Mouse (Mus musculus): Measurements from ENCODE around the gene Clasp1.

Clasp1 gene

DNA sequence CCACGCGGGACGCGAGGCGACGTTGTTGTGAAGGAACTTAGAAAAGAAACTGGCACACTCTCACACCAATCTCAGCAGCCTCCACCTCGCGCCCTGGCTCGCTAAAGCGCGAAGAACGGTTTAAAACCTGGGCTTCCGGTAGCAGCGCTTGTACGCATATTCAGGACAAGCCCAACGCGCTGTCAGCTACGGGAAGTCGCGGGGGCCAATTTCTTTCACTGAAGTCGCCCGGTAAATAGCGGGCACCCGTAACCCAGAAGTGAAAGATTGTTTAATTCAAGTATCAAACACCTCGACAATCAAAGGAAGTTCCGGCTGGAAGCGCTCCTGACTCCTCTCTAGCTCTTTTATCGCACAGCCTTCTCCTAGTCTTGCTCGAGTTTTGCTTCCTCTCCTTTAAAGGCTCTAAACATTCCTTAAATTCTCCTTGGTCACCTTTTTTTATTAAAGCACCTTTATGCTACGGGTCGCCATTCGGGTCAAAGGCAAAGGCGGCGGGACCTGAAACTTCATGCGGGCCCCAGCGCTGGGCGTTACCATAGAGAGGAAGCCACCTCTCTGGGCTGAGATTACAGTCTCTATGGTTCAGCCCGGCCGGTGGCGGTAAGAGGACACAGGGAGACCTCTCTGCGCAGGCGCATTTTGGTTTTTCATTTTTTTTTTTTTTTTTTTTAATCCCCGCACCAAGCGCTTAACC is at the start of gene Clasp1:
TSS of gene Clasp1 (plus strand) at position 302 of the 697 bp plus-strand sequence.
- DNase-seq (ENCODE audit: low read depth, low spot score) = peak; percentile 99

DNA sequence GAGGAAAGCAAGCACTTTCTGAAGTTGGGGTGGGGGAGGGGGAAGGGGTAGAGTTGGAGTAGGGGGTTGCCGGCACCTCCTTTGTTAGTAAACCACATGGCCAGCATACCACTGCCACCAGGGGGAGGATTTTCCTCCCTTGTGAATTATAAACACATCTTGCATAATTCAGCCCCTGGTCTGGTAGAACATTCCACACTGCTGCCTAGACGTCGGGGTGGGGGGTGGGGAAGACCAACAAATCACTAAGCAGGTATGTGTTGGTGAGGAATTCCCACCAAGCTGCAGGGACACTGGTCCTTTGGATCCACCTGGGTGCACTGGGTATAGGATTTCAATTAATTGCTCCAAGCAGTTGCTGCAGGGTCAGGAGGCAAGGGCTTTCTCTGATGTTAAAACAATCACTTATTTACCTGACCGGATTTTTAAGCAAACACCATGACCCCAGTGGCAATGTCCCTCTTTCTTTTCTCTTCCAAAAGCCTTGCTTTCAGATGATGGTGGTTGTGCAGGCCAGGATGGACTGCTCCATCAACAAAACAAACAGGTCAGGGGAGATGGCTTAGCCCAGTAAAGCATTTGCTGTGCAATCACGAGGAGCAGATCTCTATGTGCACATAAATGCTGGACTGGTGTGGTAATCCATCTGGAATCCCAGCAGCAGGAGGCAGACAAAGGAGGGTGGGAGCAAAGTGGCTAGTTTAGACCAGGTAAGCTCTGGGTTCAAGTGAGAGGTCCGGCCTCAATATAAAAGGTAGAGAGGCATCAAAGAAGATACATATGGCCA is 45.0 kb upstream of the Clasp1 start:
- DNase-seq (ENCODE audit: low read depth, low spot score) = no peak

DNA sequence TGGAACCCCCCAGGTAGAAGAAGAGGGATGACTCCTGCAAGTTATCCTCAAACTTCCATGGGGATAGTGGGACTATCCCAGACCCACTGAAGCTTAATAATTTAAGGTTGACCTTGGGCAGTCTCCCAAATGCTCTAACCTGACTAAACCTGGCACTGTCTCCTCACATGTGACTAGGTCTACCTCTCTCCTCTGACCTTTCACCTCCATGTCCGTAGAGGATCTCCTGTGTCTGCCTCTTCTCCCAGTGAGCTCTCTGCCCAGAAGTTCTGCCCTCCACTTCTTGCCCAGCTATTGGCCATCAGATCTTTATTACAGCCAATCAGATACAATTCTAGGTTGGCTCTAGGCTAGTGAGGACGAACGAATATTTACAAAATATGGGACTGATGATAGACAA is 38.9 kb upstream of the Clasp1 start:
- DNase-seq (ENCODE audit: low read depth, low spot score) = no peak

DNA sequence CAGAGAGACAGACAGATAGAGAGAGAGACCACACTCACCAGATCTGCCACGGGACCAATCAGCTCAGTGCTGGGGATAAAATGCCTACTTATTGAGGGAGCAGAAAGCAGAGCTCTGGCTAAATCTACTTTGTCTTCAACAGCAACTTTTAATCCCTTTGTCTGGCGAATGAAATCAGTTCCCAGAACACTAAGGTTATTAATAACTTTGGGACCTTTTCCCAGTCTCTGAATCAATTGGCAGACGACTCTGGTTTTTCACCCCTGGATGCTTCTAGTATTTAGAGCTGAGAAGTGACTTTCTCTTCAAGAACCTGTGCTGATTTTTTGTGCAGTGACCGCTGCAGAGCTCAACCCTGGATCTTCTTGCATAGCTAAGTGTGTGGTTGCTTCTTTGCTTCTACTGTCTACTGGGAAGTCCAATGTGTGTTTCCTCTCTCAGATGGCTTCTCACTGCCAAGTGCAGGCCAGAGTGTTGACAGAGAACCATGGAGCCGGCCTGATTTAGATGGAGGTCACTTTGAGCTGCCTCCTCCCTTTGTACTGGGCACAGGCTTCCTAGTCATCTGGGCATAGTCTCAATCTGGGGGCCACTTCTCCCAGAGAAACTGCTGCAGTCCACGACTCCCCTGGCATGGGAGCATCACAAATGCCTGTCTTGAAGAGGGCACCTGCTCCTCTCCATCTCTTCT is 29.6 kb upstream of the Clasp1 start:
- no peak for DNase-seq (ENCODE audit: low read depth, low spot score)

DNA sequence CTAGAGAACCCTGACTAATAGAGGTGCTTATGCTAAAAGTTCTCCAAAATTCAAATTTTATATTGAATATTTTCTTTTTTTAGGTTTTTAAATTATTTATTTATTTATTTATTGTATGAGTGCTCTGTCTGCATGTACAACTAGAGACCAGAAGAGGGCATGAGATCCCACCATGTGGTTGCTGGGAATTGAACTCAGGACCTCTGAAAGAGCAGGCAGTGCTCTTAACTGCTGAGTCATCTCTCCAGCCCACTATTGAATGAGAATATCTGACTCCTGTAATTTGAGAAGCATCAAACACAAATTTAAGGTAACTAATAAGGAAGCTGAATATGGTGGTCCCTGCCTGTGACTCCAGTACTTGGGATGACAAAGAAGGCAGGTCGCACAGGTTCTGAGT is 20.9 kb upstream of the Clasp1 start:
- DNase-seq (ENCODE audit: low read depth, low spot score) = peak; percentile 19

DNA sequence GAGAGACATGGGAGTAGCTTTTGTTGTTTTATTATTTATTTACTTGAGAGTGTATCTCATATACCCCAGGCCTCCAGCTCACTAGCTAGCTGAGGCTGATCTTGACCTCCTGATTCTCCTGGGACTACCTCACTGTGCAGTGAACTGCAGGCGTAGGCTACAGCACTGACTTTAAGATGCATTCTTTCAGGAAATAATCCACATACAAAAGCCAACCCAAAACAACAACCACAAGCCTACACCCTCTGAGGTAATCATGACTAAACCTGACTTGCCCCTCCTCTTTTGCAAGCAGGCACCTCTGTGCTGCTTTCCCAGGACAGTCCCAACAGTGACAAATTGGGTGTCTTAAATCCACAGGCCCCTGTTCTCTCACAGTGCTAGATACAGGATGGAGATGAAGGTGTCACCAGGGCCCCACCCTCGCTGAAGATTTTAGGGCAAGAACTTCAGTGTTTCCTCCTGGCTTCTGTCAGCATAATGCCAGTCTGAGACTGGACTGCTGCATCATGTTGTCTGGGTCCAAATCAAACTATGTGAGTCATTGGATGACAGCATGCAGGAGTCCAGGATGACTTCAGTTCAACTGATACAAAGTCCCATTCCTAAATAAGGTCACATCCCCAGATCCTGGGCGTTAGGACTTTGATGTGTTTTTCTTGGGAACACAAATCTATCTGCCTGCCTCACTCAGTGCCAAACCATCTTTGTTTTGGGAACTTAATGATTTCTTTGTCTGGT is 20.0 kb upstream of the Clasp1 start:
- no peak for DNase-seq (ENCODE audit: low read depth, low spot score)

DNA sequence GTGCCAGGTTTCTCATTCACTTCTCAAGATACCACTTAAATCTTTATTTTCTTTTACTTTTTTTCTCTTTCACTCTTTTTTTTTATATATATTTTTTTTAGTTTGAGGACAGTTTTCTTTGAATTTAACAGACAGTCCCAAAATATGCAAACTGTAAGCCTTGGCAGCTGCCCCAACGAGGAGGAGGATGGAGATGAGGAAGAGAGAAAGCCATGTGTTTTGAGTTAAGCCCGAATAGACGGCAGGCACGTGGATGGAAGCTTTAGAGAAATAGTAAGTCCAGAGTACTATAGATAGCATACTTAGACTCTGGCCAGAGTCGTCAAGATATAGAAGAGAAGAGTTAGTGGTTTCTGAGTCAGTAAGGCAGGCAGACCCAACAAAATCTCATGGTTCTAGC is 11.1 kb upstream of the Clasp1 start:
- no peak for DNase-seq (ENCODE audit: low read depth, low spot score)

DNA sequence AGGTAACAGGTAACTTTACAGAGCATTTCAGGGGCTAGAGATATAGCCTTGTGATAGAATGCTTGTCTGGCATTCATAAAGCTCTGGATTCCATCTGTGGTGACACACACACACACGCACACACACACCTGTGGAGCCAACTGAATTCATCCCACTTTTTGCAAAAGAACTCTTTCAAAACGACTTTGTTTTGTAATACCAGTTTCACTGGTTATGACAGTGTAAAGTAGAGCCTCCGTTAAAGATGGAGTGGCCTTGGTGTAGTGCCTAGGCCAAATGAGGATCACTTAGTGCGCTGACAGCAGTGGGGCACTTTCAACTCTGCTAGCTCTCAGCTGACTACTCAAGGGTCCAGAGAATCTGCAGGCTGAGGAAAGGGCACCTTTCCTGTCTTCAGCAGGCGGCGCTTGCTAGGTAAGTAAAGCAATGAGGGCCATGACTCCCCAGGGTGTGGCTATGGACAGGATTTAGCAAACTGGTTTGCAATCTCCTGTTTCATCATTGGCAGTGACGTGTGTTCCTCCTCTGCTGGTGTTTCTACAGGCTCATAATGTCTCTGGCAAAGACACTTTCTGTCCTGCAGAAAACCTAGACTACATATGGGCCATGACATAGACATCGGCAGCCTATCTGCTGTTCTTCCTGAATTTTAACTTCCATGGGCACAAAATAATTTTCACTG is 8.6 kb upstream of the Clasp1 start:
- no peak for DNase-seq (ENCODE audit: low read depth, low spot score)

DNA sequence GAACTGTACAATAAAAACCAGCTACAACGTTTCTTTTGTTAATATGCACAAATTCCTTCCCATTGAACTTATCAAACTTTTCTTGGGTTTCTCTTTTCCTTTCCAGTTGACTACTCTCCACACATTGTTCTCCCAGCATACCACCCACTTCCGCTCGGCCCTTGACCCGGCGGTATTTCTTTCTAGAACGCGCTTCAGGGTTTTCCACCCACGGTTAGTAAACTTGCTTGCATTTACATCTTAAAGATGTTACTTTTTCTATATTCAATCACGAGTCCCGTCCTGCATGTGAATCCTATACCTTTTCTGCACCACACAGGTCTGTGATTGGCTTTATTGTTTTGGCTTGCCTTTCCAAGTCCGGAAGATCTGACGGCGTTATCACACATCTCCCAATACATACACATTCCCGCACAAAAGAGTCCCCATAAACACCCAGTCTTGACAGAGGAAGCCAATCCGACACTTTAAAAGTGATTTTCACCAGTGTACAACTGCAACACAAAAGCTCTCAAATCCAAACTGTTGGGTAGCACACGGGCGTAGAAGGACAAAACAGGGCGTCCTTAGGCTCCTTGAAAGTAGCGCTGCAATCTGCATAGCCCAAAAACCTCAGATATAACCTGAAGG is 616 bp upstream of the Clasp1 start:
- peak; percentile 87 for DNase-seq (ENCODE audit: low read depth, low spot score)

DNA sequence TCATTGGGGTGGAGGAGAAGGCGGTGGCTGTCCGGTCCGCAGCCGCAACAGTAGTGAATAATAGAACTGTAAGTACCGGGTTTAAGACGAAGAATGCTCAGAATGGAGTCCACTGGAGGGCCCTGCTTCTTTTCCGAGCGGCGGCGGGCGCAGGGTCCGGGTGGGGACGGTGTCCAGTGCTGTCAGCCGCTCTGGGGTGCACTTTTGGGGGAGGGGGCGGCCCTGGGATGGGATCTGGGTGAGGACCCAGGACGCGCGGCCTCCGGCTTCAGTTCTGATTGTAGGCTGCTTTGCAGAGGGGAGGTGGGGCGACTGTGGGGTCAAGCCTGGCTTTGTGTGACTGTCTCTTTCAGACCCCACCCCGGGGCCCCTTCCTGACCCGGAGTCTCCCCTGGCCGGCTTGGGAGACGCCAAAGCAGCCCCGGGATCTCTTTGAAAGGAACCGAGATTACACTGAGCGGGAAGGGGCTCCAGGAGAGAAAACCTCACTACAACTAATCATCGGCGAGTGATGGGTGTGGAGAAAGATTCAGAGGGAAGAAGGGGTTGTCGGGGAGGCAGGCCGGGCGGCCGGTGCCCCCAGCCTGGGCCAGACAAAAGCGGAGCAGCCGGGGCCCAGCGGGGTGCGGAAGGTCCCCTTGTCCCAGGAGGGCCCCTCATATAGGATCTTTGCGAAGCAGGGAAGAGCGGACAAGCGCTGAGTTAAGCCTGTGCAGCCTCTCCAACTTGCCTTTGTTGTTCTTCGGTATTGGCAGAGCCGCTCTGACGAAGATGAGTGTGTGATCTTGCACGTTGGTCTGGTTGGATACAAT is 802 bp downstream of the Clasp1 start:
- DNase-seq (ENCODE audit: low read depth, low spot score) = peak; percentile 46

DNA sequence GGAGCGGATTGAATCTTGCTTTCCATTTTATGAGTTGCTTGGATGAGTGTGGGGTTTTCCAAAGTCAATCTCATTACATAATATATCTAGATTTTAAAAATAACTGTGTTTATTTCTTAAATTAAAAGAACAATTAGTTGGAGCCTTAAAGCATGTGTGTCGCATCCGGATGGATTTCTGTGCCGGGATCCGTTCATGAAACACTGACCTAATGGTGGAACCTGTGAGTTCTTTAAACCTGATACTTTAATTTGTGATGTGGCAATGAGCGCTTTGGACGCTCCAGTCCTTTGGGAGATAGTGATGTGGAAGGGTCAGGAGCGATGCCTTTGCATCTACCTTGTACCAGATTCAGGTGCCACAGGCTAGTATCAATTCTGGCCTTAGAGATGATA is 1.4 kb downstream of the Clasp1 start:
- no peak for DNase-seq (ENCODE audit: low read depth, low spot score)

DNA sequence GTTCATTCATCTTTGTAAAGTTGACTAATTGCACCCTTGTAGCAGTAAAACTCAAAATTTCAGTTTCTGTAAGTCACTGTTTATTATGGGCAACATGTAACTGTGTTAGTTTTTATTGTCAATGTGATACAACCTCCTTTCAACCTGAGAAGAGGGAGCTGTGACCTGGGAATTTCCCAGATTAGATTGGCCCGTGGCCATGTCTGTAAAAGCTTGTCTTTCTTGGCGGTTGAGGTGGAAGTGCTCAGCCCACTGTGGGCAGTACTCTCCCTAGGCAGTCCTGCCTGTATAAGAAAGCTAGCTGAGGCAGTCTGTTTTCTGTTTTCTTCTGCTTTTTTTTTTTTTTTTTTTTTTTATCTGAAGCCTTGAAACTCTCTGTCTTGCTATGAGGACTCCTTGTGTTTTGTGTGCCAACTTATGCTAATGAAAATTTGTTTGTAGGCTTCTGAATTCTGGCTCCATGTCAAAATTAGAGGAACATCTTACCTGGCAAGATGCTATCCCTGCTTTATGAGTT is 2.1 kb downstream of the Clasp1 start:
- DNase-seq (ENCODE audit: low read depth, low spot score) = peak; percentile 23

DNA sequence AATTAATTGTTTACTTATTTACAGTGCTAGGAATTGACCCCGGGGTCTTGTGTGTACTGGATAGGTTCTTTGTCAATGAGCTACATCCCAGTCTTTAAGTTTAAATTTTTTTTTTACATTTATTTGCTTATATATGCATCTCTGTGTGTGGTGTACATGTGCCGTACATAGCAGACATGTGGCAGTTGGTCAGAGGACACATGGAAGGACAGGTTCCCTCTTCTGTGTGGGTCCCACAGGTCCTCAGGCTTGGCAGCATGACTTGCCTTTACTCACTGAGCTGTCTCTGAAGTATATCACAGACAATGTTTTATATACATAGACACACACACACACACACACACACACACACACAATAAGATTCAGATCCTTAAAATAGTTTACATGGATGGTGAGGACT is 3.4 kb downstream of the Clasp1 start:
- no peak for DNase-seq (ENCODE audit: low read depth, low spot score)

DNA sequence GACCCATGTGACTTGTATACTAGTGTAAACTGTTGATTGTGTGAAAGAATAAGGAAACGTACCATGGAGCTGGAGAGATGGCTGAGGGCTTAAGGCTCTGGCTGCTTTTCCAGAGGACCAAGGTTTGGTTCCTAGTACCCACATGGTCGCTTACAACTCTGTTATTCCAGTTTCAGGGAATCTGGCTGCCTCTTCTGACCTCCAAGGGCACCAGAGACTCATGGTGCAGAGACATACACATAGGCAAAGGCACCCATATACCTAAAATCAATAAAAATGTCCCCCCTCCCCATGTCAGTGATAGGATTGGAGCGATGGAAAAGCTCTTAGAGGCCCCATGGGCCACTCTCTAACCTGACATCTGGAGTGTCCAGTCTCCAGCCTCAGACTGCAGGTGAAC is 5.1 kb downstream of the Clasp1 start:
- no peak for DNase-seq (ENCODE audit: low read depth, low spot score)

DNA sequence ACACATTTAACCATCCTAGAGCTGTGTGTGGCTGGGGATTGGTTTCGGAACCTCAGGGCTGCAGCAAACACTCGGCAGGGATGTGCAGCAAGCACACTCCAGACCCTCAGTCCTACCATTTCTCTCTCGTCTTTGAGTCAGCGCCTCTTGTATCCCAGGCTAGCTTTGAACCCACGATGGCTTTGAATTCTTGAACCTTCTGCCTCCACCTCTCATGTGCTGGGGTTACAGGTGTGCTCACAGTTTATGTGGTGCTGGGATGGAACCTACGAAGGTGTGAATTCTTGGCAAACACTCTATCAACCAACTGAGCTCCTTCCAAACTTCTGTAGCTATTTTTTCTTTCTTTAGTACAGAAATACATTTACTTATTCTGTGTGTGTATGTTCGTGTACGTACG is 9.0 kb downstream of the Clasp1 start:
- DNase-seq (ENCODE audit: low read depth, low spot score) = no peak

DNA sequence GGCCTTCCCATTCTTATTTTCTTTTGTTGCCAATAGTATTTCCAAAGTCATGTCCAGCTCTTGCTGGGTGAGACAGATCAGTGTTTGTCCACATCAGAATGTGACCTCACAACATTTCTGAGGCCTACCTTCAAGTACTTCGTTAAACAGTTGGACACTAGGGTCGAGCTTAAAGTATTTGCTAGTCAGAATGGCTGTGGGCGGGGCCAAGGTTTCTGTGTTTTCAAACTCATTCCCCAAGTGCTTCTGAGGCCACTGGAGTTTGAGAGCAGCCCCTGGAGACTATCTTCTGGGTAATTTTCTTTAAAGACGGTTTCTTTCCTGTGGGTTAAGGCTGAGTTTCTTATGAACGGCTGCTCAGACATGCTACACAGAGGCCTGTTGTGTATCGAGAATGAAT is 9.7 kb downstream of the Clasp1 start:
- no peak for DNase-seq (ENCODE audit: low read depth, low spot score)

DNA sequence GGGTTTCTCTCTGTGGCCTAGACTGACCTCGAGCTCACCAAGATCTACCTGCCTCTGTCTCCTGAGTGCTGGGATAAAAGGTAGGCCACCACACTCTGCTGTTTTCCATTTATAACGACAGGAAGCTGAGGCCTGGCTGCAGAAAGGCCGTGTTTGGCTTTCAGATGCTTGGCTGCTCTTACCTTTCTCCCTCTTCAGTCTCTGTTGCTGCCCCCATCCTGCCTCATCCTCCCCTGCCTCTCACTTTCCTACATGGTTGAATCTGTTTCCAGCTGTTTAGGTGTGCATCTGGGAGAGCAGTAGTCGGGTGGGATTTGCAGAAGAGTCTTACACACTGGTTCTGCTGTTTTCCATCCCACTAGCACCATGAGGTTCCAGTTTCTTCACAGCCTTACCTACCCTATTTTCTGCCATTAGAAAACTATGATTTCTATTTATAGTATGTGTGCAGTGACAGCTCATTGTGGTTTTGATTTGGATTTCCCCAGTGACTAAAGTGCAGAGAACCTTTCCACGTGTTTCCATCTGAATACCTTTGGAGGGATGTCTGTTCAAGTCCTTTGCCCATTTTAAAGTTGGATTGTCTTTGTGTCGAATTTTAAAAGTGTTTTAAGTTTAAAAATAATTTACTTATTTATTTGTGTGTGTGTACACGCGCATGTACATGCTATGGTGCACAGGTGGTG is 10.9 kb downstream of the Clasp1 start:
- peak; percentile 44 for DNase-seq (ENCODE audit: low read depth, low spot score)

DNA sequence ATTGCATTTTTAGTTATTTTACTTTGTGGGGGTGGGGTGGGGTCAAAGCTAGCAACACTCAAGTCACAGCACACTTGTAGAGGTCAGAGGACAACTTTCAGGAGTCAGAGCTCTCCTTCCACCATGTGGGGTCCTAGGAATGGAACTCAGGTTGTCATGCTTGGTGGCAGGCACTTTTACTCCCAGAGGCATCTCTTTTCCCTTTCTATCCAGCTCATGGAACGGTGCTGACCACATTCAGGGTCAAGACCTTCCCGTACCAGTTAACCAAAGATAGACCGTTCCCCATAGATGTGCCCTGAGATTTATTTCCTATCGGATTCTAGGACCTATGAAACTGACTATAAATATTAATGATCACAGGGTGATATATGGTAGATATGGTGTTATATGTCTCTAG is 13.1 kb downstream of the Clasp1 start:
- DNase-seq (ENCODE audit: low read depth, low spot score) = no peak

DNA sequence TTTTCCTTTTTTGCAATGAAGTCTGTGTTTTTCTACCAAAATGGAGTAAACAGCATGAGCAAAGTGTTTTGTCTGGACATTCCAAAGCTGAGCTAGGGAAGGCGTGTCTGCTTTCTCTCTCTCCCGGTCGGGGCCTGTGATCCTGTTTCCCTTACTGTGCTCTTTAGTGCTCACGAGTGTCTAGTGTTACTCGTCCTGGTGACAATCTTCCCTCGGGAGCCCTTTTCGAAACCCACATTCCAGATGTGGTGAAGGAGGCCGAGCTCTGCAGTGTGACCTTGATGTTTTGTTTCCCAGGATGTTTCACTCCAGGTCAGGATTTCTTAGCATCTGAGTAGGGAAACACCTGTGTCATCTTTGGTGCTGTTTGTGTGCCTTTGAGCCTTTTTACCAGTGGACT is 13.7 kb downstream of the Clasp1 start:
- DNase-seq (ENCODE audit: low read depth, low spot score) = no peak
